Mouse (Mus musculus) C2C12 (cell line): ENCODE data around the gene Pkmyt1.

Source experiments
- CTCF ChIP-seq: IDR thresholded peaks from one replicate; pipeline ENCODE4 v1.5.1; 2011; ENCODE audit not compliant: control insufficient read depth, insufficient read depth, insufficient read length
- MYOD1 ChIP-seq: IDR thresholded peaks from one replicate; pipeline ENCODE4 v1.6.1; 2011; ENCODE audit warnings: low read depth; ENCODE audit not compliant: control insufficient read depth, insufficient read length
- MYOG ChIP-seq: IDR thresholded peaks from one replicate; pipeline ENCODE4 v1.6.1; 2011; ENCODE audit not compliant: control insufficient read depth, insufficient read length; ENCODE audit errors: extremely low read depth

- TF ChIP-seq MYOD1 (no peak), CTCF (no peak), MYOG (no peak)
Observed at GRCm38 (mm10) chr17:23778447-23778846, 52.3 kb downstream of the Pkmyt1 start.
